Mouse (Mus musculus): Measurements from ENCODE around the gene Wdr25.

The Wdr25 gene

GRCm38 (mm10) chr12:109068167-109068653 is 174.8 kb downstream of the Wdr25 start, which contains the start of gene Begain:
Begain (minus strand) TSS chr12:109068217.
- DNase-seq (ENCODE audit: low read depth, low spot score), result no peak

GRCm38 (mm10) chr12:109068738-109069137 is 175.3 kb downstream of the Wdr25 start:
- no peak for DNase-seq (ENCODE audit: low read depth, low spot score)

GRCm38 (mm10) chr12:109069751-109070150 is 176.3 kb downstream of the Wdr25 start:
- DNase-seq (ENCODE audit: low read depth, low spot score), result no peak

GRCm38 (mm10) chr12:109071248-109071647 is 177.8 kb downstream of the Wdr25 start:
- DNase-seq (ENCODE audit: low read depth, low spot score), result no peak

GRCm38 (mm10) chr12:109074106-109074505 is 180.7 kb downstream of the Wdr25 start:
- DNase-seq (ENCODE audit: low read depth, low spot score), result no peak

- DNase-seq (ENCODE audit: low read depth, low spot score), result no peak
These were observed 181.4 kb downstream of the Wdr25 start for GRCm38 (mm10) chr12:109074777-109075285.

- DNase-seq (ENCODE audit: low read depth, low spot score), result no peak
These were observed 183.6 kb downstream of the Wdr25 start for GRCm38 (mm10) chr12:109077036-109077435.
